Mouse (Mus musculus) kidney, postnatal 0 days (tissue): Measurements from ENCODE around the gene Rpl39. TPM values are rescaled to one million over a fixed set of nuclear protein-coding genes. Genes with fewer than 3 reads are reported as not detected.
"Not testable (repeated sequence)": the region's sequence is repeated elsewhere in the genome, so short reads cannot be mapped to it uniquely, and the experiment has no call there.

ENCODE experiments used
- ATAC-seq: fragments of 200-750 bp; cut with Nextera tagmentation; replicated peaks from 2 replicates; pipeline ENCODE4 v1.8.0; 2017; ENCODE audit warnings: low read depth, moderate number of reproducible peaks, moderate TSS enrichment, moderate library complexity; ENCODE audit not compliant: low FRiP score
- DNase-seq: peaks from one replicate; pipeline ENCODE4 v3.0.0-alpha.2; 2016; ENCODE audit warnings: low spot score
- H3K27ac ChIP-seq: fragments of 300-500 bp; sonication (generic); 2 replicates; pipeline ENCODE4 v1.5.1; 2014; ENCODE audit warnings: mild to moderate bottlenecking
- H3K27me3 ChIP-seq: fragments of 300-500 bp; sonication (generic); 2 replicates; pipeline ENCODE4 v1.6.1; 2014; ENCODE audit warnings: low read length, mixed read lengths; ENCODE audit not compliant: insufficient read depth
- H3K36me3 ChIP-seq: fragments of 300-500 bp; sonication (generic); 2 replicates; pipeline ENCODE4 v1.6.1; 2014; ENCODE audit warnings: low read length, mixed read lengths; ENCODE audit not compliant: insufficient read depth
- H3K4me1 ChIP-seq: fragments of 300-500 bp; sonication (generic); replicated peaks from 2 replicates; pipeline ENCODE4 v1.6.1; 2014; ENCODE audit warnings: antibody characterized with exemption, low read length, mixed read lengths; ENCODE audit not compliant: insufficient read depth
- H3K4me2 ChIP-seq: fragments of 300-500 bp; sonication (generic); 2 replicates; pipeline ENCODE4 v1.6.1; 2014; ENCODE audit warnings: mild to moderate bottlenecking, low read length, moderate library complexity, mixed read lengths
- H3K4me3 ChIP-seq: fragments of 300-500 bp; sonication (generic); replicated peaks from 2 replicates; pipeline ENCODE4 v1.5.1; 2014; ENCODE audit warnings: low read depth, low read length
- H3K9ac ChIP-seq: fragments of 300-500 bp; sonication (generic); 2 replicates; pipeline ENCODE4 v1.6.1; 2014; ENCODE audit warnings: low read depth, low read length
- H3K9me3 ChIP-seq: fragments of 300-500 bp; sonication (generic); replicated peaks from 2 replicates; pipeline ENCODE4 v1.6.1; 2016; ENCODE audit warnings: low read length, inconsistent platforms, mixed read lengths
- CTCF ChIP-seq: IDR thresholded peaks from 2 replicates; pipeline ENCODE4 v1.5.1; 2016; ENCODE audit warnings: antibody characterized with exemption, low read depth, mild to moderate bottlenecking, moderate library complexity
- WGBS: fragments of 180-500 bp; shearing (Covaris S2); extraction: QIAGEN DNeasy Blood & Tissue Kit; methylation state at CpG from one replicate; pipeline ENCODE4 v1.1.7; 2014; 5-methylcytosine and 5-hydroxymethylcytosine counted together
- polyA plus RNA-seq: library from polyadenylated mRNA; unstranded; fragments of >200 nt; fragmentation: Nextera tagmentation; extraction: Ambion mirVana; gene quantifications from 2 replicates; pipeline ENCODE4 v1.2.1, GENCODE M21; 2015

Rpl39 gene
- polyA plus RNA-seq, 1 experiment from 2014 or later = 903 TPM

DNA sequence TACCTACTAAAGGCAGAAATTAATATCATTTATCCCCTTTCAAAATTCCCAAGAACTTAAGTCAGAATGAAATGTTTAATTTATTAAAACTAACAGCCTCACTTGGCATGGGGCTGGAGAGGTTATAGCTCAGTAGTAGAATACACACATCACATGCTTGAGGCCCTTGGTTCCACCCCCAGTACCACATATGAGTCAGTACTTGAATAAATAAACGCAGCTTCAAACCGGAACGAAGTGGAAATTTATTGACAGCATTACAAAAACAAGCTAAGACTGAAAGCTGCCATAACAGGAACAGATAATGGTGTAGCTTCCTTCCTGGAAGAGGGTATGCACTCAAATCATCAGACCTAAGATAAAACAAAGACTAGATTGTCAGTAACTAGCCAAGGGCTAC is 6.3 kb upstream of the Rpl39 start:
- Histone ChIP-seq H3K4me2 (no peak overlapping the region), H3K9me3 (no peaks in the 10 kb centered on the region), H3K4me1 (no peaks in the 10 kb centered on the region), H3K27ac (no peak overlapping the region), H3K4me3 (no peak overlapping the region), H3K27me3 (no peaks in the 10 kb centered on the region), H3K9ac (no peak overlapping the region), H3K36me3 (0 out of 2 replicates have a peak, but pooled peaks cover 3% of the 10 kb centered on the region)
- TF ChIP-seq CTCF = no peak
- WGBS = 77% methylated on average over 3 of the region's 3 CpGs
- ATAC-seq (no peak), DNase-seq (no peak)

DNA sequence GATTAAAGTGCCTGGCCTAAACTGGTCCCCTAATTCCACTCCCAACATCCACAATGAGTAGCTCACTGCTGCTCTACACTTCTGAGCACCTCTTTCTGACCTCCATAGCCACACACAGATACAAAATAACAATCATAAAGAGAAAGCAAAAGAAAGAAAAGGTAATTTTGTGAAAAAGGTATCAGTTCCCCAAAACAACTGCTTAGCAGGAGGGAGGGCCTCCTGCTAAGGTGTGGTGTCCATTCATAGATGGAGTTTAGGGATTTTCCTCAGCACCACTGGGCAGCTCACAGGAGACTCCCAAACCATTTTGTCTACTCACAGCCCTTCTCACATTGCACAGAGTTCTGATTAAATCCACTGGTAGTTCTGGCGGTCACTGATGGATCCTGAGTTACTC is 3.6 kb upstream of the Rpl39 start:
- no peak for DNase-seq
- Histone ChIP-seq H3K4me1 (no peaks in the 10 kb centered on the region), H3K9me3 (no peaks in the 10 kb centered on the region), H3K9ac (no peak overlapping the region), H3K27ac (no peak overlapping the region), H3K36me3 (no peaks in the 10 kb centered on the region), H3K27me3 (no peaks in the 10 kb centered on the region), H3K4me3 (no peak overlapping the region), H3K4me2 (no peak overlapping the region)
- no peak for TF ChIP-seq CTCF
- WGBS = 87% methylated on average over 1 of the region's 1 CpGs
- ATAC-seq = no peak

DNA sequence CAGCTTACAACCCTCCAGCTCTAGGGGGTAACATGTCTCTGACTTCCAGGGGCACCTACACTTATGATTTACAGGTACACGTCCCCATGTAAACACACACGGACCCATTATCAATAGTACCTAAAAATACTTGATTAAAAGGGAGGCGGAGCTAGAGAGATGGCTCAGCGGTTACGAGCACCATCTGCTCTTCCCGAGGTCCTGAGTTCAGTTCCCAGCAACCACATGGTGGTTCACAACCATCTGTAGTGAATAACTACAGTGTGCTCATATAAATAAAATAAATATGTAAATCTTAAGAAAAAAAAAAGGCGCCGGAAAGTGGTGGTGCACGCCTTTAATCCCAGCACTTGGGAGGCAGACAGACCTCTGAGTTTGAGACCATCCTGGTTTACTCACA is 463 bp upstream of the Rpl39 start:
- Histone ChIP-seq H3K4me3 (peak overlapping the region; percentile 53), H3K36me3 (no peaks in the 10 kb centered on the region), H3K27ac (peak overlapping the region; percentile 90), H3K4me1 (no peaks in the 10 kb centered on the region), H3K27me3 (no peaks in the 10 kb centered on the region), H3K9ac (0 out of 2 replicates have a peak overlapping the region, but pooled peaks have one; percentile 23), H3K9me3 (no peaks in the 10 kb centered on the region), H3K4me2 (peak overlapping the region; percentile 48)
- ATAC-seq (0 out of 2 replicates have a peak, but pooled peaks have one; percentile 26), DNase-seq (no peak)
- 29% methylated on average over 9 of the region's 9 CpGs for WGBS
- no peak for TF ChIP-seq CTCF

DNA sequence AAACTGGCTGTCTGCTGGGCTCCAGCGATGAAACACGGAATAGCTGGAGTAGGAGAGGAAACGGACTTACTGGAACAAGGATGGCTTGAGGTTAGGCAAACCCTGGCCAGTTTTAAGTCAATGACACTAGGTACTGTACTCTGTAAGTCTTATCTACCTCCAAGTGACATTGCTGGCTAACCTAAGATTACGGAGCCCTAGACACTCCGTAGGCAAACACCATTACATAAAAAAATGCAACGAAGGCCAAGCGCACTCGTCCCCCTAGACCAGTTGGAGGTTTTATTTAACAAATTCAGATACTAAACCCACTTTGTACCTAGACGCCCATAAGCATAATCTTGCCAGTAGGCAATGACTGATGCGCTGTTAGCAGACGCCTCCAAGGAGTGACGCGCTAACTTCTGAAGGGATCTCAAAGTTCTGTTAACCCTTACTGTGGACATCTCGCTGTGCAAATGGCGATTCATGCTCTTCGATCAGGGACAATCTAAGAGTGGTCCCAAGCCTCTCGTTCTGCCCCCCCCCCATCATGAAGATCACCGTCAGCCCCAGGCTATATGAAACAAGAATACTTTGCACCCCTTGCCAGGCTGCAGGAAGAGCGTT is 780 bp downstream of the Rpl39 start:
- Histone ChIP-seq H3K4me1 (no peaks in the 10 kb centered on the region), H3K9ac (peak overlapping the region; percentile 77), H3K4me3 (peak overlapping the region; percentile 53), H3K36me3 (no peaks in the 10 kb centered on the region), H3K4me2 (peak overlapping the region; percentile 62), H3K9me3 (no peaks in the 10 kb centered on the region), H3K27ac (peak overlapping the region; percentile 90), H3K27me3 (no peaks in the 10 kb centered on the region)
- TF ChIP-seq CTCF = no peak
- ATAC-seq (0 out of 2 replicates have a peak, but pooled peaks have one; percentile 19), DNase-seq (peak; percentile 61)
- 26% methylated on average over 19 of the region's 19 CpGs for WGBS

DNA sequence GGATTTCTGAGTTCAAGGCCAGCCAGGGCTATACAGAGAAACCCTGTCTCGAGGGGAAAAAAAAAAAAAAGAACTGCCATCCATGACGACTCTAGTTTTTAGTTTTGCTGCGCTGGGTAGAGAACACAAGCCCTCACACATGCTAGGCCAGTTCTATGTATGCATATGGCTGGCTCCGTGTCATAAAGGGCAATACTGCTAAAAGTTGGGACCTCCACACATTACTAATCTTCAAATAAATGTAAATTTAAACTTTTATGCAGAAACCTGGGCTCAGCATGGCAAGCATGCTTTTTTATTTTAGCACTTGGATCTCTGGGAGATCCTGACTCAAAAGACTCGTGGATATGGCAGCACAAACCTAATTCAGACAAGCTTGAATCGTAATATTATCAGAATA is 4.0 kb downstream of the Rpl39 start:
- H3K27ac ChIP-seq = no peak overlapping the region
- H3K4me3 ChIP-seq = no peak overlapping the region
- ATAC-seq (no peak), DNase-seq (no peak)
- no peaks in the 10 kb centered on the region for H3K27me3 ChIP-seq
- no peaks in the 10 kb centered on the region for H3K36me3 ChIP-seq
- no peaks in the 10 kb centered on the region for H3K4me1 ChIP-seq
- 60% methylated on average over 6 of the region's 6 CpGs for WGBS
- no peak overlapping the region for H3K9ac ChIP-seq
- H3K4me2 ChIP-seq = no peak overlapping the region
- TF ChIP-seq CTCF = no peak
- H3K9me3 ChIP-seq = no peaks in the 10 kb centered on the region

DNA sequence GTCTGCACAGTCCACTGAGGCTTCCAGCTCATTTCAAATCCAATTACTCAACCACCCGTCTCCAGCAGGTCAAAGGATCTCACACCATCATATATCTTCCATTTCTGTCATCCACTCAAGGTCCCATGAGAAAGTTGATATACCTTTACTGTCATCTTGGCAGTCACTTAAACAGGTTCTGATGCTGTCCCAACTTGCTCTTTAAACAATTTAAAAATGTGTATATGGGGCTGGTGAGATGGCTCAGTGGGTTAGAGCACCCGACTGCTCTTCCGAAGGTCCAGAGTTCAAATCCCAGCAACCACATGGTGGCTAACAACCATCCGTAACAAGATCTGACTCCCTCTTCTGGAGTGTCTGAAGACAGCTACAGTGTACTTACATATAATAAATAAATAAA is 4.9 kb downstream of the Rpl39 start:
- ATAC-seq, DNase-seq, H3K9me3 ChIP-seq, H3K9ac ChIP-seq, H3K4me1 ChIP-seq, H3K4me3 ChIP-seq, H3K36me3 ChIP-seq, H3K4me2 ChIP-seq, H3K27ac ChIP-seq, H3K27me3 ChIP-seq: not testable (repeated sequence)
- WGBS = 58% methylated on average over 3 of the region's 4 CpGs

DNA sequence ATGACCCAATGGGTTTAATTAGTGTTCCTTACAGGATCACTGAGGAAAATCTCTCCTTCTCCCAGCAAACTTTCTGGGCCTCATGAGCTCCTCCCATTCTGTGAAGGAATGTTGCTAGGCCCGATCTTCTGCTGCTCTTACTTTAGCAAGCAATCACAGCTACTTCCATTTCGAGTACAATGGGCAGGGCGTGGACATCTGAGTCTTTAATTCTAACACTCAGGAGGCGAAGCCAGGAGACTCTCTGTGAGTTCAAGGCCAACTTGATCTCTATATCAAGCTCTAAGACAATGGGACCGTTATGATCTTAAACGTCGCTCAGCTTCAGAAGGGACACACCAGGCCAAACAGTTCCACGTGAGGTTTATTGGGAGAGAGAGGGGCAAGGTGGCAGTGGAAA is 8.6 kb downstream of the Rpl39 start:
- no peak for ATAC-seq
- Histone ChIP-seq H3K36me3 (no peaks in the 10 kb centered on the region), H3K27ac (no peak overlapping the region), H3K27me3 (no peaks in the 10 kb centered on the region), H3K4me1 (no peaks in the 10 kb centered on the region), H3K9ac (no peak overlapping the region), H3K4me2 (no peak overlapping the region), H3K9me3 (no peaks in the 10 kb centered on the region), H3K4me3 (no peak overlapping the region)
- 80% methylated on average over 8 of the region's 8 CpGs for WGBS
- no peak for TF ChIP-seq CTCF
- DNase-seq = no peak
